Mouse (Mus musculus): Measurements from ENCODE around the gene Nup205.
A peak's percentile ranks its signal among the peaks of the same experiment; 100 is the strongest.

The Nup205 gene

DNA sequence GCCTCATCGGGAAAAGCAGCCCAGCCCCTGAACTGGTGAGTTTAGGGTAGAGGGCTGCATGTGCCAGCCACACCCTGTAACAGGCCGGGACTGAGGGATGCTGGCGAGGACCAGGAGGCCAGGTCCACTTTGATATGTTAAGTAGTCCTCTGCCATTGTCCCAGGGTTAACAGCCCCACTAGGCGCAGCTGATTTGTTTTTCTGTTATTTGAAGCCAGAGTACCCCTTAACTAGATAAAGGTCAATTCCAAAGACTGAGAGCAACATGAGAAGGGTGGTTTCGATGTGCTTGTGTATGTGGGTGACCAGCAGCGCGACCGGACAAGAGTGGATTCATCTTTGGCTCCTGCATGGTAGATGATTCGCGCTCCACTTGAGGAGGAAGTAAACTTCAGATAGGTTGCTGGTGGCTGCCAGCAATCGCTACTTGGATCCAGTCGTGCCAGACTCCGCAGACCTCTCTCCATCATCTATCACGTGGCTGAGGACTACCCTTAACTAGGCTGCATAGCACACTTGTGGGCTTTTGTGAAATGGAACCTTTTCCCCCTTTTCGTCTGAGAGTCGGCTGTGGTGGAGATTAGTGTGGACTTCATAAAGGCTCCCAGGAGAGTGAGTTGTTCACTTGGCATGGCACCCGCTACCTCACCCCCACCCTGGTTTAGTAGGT lies 74.7 kb downstream of the Nup205 start:
- DNase-seq (ENCODE audit: low spot score in 2 of 2): no peak

GRCm38 (mm10) chr6:35252477-35253346 lies 75.5 kb downstream of the Nup205 start:
- DNase-seq (ENCODE audit: low spot score in 2 of 2): peak; percentile 62 to 78

GRCm38 (mm10) chr6:35253474-35253873 lies 76.3 kb downstream of the Nup205 start:
- no peak for DNase-seq (ENCODE audit: low spot score in 2 of 2)

- no peak for DNase-seq (ENCODE audit: low spot score in 2 of 2)
These were observed 77.1 kb downstream of the Nup205 start for GRCm38 (mm10) chr6:35254136-35254904.

DNA sequence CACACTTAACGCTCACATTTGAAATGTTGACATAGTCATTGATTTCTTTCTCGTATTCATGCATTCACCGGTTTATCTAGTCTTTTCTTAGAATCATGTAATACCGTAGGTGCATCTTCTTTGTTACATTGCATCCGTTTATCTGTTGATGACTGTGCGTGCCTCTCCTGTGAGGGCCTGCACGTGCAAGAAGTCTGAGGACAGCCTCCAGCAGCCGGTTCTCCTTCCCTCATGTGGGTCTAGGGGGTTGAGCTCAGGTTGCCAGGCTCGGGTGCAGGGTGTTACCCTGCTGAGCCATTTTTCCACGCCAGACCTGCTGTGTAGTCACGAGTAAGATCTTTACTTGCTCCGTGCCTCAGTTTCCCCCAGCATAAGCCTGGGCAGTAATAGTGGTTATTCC lies 77.8 kb downstream of the Nup205 start:
- no peak for DNase-seq (ENCODE audit: low spot score in 2 of 2)

GRCm38 (mm10) chr6:35256691-35257090 lies 79.5 kb downstream of the Nup205 start:
- DNase-seq (ENCODE audit: low spot score in 2 of 2): no peak

DNA sequence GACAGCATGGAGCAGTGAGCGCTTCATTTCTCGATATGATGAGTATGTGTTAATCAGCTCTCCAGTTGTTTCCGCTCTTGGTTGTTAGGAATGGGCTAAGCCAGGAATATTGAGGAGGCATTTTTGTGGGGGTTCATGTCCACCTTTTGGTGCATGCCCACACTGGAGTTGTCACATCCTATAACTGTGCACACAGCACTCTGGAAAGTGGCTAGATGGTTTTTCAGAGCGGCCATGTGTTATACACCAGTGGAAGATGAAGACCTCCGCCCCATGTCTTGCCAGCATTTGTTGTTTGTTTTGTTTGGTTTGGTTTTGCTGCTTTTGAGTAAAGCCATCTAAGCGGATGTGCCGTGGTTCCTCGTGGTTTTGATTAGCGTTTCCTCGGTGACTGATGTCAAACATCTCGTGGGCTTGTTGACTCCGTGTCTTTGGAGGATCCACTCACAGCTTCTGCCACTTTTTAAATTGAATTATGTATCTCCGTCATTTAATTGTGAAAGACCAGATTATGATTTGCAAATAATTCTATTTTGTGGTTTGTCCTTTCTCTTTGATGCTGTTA lies 80.5 kb downstream of the Nup205 start:
- DNase-seq (ENCODE audit: low spot score in 2 of 2): no peak

- DNase-seq (ENCODE audit: low spot score in 2 of 2): no peak
These were observed 81.7 kb downstream of the Nup205 start for GRCm38 (mm10) chr6:35258922-35259321.

DNA sequence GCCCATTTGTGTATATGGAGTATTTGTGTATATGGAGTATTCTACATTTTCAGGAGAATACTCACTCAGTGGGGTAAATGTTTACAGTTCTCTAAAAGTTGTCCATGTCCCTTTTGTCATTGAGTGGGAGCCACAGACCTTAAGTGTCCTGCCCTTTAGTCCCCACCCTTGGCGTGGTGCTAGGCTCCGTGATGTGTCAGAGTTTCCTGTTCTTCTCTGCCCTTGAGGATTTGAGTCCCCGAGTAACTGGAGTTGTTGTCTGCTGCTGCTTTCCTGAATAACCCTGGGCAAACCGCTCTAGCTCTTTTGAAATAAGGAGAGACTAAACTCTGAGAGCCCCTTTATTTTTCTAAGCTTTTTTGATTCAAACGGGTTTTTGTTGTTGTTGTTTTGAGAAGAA lies 82.3 kb downstream of the Nup205 start:
- DNase-seq (ENCODE audit: low spot score in 2 of 2): no peak

GRCm38 (mm10) chr6:35260531-35260930 lies 83.3 kb downstream of the Nup205 start:
- DNase-seq (ENCODE audit: low spot score in 2 of 2): no peak

- DNase-seq (ENCODE audit: low spot score in 2 of 2): no peak
These were observed 88.5 kb downstream of the Nup205 start for GRCm38 (mm10) chr6:35265580-35266278.

DNA sequence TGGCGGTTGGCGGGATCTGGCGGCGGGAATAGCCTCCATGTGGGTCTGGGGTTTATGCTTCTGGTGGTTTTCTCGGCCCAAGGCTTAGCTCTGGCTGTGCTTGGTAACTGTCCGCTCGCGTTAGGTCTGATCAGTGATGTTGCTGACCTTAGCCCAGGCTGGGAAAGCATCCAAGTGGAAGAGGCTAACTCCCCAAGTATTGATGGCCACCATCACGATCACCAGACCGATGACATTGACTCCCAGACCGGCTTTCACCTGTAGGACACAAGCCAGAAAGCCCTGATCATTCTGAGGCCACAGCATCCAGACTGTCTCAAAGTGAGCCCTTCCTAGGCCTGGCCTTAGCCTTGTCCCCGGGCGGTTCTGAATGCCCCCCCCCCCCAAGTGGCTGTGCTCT lies 91.5 kb downstream of the Nup205 start:
- DNase-seq (ENCODE audit: low spot score in 2 of 2): no peak

DNA sequence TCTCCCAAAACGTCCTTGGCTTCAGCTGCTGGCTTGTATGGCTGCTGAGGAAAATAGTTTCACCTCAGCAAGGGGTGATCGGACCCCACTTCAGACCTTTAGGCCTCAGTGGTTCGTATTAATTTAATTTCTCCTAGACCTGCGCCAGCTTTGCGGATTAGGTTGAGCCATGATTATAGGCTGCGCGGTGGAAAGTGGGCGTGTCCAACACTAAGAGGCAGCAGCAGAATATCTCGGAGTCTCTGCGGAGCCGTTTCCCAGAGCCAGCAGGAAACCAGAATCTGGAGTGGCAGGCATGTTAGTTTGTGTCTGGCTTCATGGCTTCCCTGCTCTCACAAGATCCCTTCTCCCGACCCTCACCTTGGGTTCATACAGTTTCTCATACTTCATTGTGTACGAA lies 92.4 kb downstream of the Nup205 start:
- no peak for DNase-seq (ENCODE audit: low spot score in 2 of 2)

DNA sequence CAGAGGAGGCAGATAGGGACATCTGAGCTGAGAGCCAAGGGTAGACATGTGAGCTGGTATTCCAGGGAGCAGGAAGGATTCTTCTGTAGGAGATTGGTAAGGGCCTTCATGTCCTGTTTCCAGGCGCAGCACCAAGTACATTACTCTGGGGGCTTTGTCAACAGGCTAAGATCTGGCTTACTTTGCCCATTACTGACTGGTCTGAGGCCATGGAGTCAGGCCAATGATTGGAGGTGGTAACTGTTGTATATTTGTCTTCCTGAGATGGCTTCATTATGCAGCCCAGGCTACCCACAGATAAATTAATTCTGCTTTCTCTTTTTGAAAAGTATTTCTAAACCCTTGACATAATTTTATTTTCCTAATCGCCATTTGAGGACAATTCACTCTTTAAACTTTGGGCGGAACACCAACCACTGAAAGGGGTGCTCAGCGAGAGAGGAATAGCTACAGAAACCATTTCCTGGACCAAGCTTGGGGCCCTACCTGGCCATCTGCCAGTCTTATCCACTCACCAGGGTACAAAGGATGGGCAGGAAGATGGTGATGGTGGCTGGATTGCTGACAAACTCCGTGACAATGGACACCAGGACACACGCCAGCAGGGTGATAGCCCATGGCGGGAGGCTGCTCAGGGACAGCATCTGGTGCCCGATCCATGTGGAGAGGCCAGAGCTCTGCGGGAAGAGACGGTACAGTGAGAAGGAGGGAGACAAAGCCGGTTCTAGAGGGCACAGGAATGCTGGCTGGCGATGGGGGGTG lies 94.1 kb downstream of the Nup205 start:
- DNase-seq (ENCODE audit: low spot score in 2 of 2): no peak

DNA sequence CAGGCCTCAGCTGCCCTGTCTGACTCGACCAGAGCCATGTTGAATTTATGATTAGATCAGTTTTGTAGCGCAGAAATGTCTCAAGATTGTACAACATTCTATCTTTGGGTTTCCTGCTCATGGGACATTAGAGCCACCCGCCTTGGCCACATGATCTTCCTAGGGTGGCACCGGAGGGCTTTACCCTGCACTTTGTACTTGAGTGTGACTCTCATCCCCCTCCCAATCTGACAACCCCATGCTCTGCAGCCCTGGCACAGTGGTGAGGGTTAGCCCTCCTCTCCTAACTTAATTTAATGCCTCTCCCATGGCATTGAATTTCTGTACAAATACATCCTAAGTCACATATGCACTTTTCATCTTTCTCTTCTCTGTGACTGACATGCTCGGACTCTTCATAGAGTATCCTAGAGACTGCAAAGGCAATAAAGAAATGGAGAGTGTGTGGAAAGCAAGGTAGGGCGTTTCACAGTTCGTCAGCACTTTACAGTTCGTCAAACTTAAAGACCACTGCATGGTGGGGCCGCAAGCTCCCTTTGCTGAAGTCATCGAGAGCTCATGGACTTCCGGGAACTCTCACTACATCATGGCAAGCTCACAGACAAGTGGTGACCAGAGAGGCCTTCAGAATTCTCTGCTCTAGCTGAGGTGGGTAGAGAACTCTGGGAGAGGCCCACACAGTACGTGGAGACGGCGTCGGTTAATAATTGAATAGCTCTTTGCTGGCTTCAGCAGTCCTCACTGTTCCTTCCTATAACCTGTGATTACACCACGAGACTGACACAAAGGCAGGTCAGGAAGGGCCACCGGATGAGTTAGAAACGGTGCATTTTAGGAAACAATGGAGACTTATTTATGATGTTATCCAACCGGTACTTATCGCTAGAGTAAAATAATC lies 94.9 kb downstream of the Nup205 start:
- no peak for DNase-seq (ENCODE audit: low spot score in 2 of 2)

GRCm38 (mm10) chr6:35273391-35274082 lies 96.3 kb downstream of the Nup205 start:
- no peak for DNase-seq (ENCODE audit: low spot score in 2 of 2)

- no peak for DNase-seq (ENCODE audit: low spot score in 2 of 2)
These were observed 100.8 kb downstream of the Nup205 start for GRCm38 (mm10) chr6:35277903-35278587.

DNA sequence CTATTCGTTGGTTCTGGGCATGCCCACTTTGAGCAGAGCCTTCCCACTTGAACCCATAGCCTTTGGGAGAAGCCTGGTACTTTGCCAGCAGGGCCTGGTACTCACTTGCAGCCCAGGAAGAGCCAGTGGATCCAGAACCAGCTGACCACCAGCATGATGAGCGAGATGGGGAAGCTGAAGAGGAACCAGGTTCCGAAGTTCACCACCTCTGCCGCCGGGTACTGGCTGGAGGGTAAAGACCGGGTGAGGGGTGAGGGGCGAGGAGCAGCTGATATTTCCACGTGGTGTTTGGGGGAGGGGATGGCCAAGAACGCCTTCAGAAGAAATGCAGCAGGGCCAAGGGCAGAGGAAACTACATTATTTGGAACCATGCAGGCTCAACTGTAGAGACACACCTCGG lies 102.1 kb downstream of the Nup205 start:
- DNase-seq (ENCODE audit: low spot score in 2 of 2): no peak
